Mouse (Mus musculus): ENCODE measurements around the gene Ccdc57. TPM values are rescaled to one million over a fixed set of nuclear protein-coding genes. Genes with fewer than 3 reads are reported as not detected.

Gene Ccdc57
- polyA plus RNA-seq, 1 experiment from 2014 or later = 5.6 TPM

- peak overlapping the region; percentile 83 for H3K4me2 ChIP-seq (replicated peaks; ENCODE audit: low read depth, low read length)
- H3K27ac ChIP-seq (ENCODE audit: low read length) = no peak overlapping the region
- H3K9ac ChIP-seq (replicated peaks; ENCODE audit: low read depth, low read length) = peak overlapping the region; percentile 39; the same call in 1 of the 2 replicates
- WGBS = 30% methylated on average over 10 of the region's 10 CpGs
- H3K27me3 ChIP-seq (ENCODE audit: control insufficient read depth, insufficient read depth, low read length) = no peaks in the 10 kb centered on the region
- H3K4me1 ChIP-seq (ENCODE audit: control insufficient read depth, insufficient read depth, low read length) = peaks cover 15% of the 10 kb centered on the region; the same call in 1 of the 2 replicates
- ATAC-seq (ENCODE audit: insufficient number of reproducible peaks, insufficient read depth, low FRiP score, low read depth) = no peak
- H3K4me3 ChIP-seq (ENCODE audit: low read depth, low read length) = peak overlapping the region; percentile 47
- no peaks in the 10 kb centered on the region for H3K9me3 ChIP-seq (ENCODE audit: control insufficient read depth, low read depth, low read length)
- H3K36me3 ChIP-seq (ENCODE audit: control insufficient read depth, insufficient read depth, low read length) = no peaks in the 10 kb centered on the region
Measured at GRCm38 (mm10) chr11:120949863-120950262, 17.2 kb upstream of the Ccdc57 start.

- ATAC-seq (ENCODE audit: insufficient number of reproducible peaks, insufficient read depth, low FRiP score, low read depth) = no peak; the same call in 1 of the 2 replicates
- Histone ChIP-seq H3K9me3 (ENCODE audit: control insufficient read depth, low read depth, low read length) (no peaks in the 10 kb centered on the region), H3K4me2 (replicated peaks; ENCODE audit: low read depth, low read length) (peak overlapping the region; percentile 83), H3K36me3 (ENCODE audit: control insufficient read depth, insufficient read depth, low read length) (no peaks in the 10 kb centered on the region), H3K27me3 (ENCODE audit: control insufficient read depth, insufficient read depth, low read length) (no peaks in the 10 kb centered on the region), H3K9ac (replicated peaks; ENCODE audit: low read depth, low read length) (peak overlapping the region; percentile 39), H3K4me3 (ENCODE audit: low read depth, low read length) (peak overlapping the region; percentile 47), H3K4me1 (ENCODE audit: control insufficient read depth, insufficient read depth, low read length) (peaks cover 15% of the 10 kb centered on the region; the same call in 1 of the 2 replicates), H3K27ac (ENCODE audit: low read length) (no peak overlapping the region)
- WGBS = 4% methylated on average over 61 of the region's 75 CpGs
Measured at GRCm38 (mm10) chr11:120948861-120949851, 16.5 kb upstream of the Ccdc57 start.

DNA sequence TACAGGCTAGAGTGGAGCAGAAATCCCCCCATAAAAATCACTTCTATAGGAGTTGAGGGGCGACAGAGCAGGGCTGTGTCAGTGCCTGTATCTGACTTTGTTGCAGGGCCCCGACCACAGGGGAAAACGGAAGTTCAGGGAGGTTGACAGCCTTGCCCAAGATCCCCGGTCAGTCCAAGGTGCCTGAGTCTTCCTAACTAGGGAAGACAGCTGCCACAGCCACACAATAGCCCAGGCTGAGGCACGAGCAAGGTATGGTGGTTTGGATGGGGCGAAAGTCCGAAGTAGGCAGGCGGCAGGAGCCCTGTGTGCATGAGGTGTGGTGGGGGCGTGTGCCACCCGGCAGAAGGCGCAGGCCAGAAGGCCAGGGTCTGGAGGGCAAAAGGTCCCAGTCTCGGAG, 15.7 kb upstream of the Ccdc57 start, which contains the start of gene Slc16a3:
TSS of gene Slc16a3 (plus strand) at position 153 of the 400 bp plus-strand sequence.
- ATAC-seq (ENCODE audit: insufficient number of reproducible peaks, insufficient read depth, low FRiP score, low read depth) = no peak
- Histone ChIP-seq H3K36me3 (ENCODE audit: control insufficient read depth, insufficient read depth, low read length) (no peaks in the 10 kb centered on the region), H3K27ac (ENCODE audit: low read length) (no peak within 1 kb of the TSS), H3K9me3 (ENCODE audit: control insufficient read depth, low read depth, low read length) (no peaks in the 10 kb centered on the region), H3K4me3 (ENCODE audit: low read depth, low read length) (peak within 1 kb of the TSS; percentile 47), H3K27me3 (ENCODE audit: control insufficient read depth, insufficient read depth, low read length) (no peaks in the 10 kb centered on the region), H3K4me1 (ENCODE audit: control insufficient read depth, insufficient read depth, low read length) (peaks cover 15% of the 10 kb centered on the region; the same call in 1 of the 2 replicates), H3K9ac (replicated peaks; ENCODE audit: low read depth, low read length) (peak within 1 kb of the TSS; percentile 39), H3K4me2 (replicated peaks; ENCODE audit: low read depth, low read length) (peak within 1 kb of the TSS; percentile 83)
- 24% methylated on average over 12 of the region's 12 CpGs for WGBS

- Histone ChIP-seq H3K27me3 (ENCODE audit: control insufficient read depth, insufficient read depth, low read length) (no peaks in the 10 kb centered on the region), H3K36me3 (ENCODE audit: control insufficient read depth, insufficient read depth, low read length) (no peaks in the 10 kb centered on the region), H3K9me3 (ENCODE audit: control insufficient read depth, low read depth, low read length) (no peaks in the 10 kb centered on the region), H3K4me3 (ENCODE audit: low read depth, low read length) (no peak overlapping the region), H3K4me1 (ENCODE audit: control insufficient read depth, insufficient read depth, low read length) (peaks cover 8% of the 10 kb centered on the region; the same call in 1 of the 2 replicates), H3K27ac (ENCODE audit: low read length) (no peak overlapping the region), H3K4me2 (replicated peaks; ENCODE audit: low read depth, low read length) (no peak overlapping the region), H3K9ac (replicated peaks; ENCODE audit: low read depth, low read length) (no peak overlapping the region)
- no peak for ATAC-seq (ENCODE audit: insufficient number of reproducible peaks, insufficient read depth, low FRiP score, low read depth)
- 88% methylated on average over 5 of the region's 5 CpGs for WGBS
Measured at GRCm38 (mm10) chr11:120945926-120946325, 13.3 kb upstream of the Ccdc57 start.

GRCm38 (mm10) chr11:120945266-120945665, 12.6 kb upstream of the Ccdc57 start:
- Histone ChIP-seq H3K9ac (replicated peaks; ENCODE audit: low read depth, low read length) (no peak overlapping the region), H3K4me2 (replicated peaks; ENCODE audit: low read depth, low read length) (no peak overlapping the region), H3K36me3 (ENCODE audit: control insufficient read depth, insufficient read depth, low read length) (no peaks in the 10 kb centered on the region), H3K4me1 (ENCODE audit: control insufficient read depth, insufficient read depth, low read length) (peaks cover 8% of the 10 kb centered on the region; the same call in 1 of the 2 replicates), H3K27me3 (ENCODE audit: control insufficient read depth, insufficient read depth, low read length) (no peaks in the 10 kb centered on the region), H3K9me3 (ENCODE audit: control insufficient read depth, low read depth, low read length) (no peaks in the 10 kb centered on the region), H3K27ac (ENCODE audit: low read length) (no peak overlapping the region), H3K4me3 (ENCODE audit: low read depth, low read length) (no peak overlapping the region)
- 79% methylated on average over 7 of the region's 7 CpGs for WGBS
- no peak for ATAC-seq (ENCODE audit: insufficient number of reproducible peaks, insufficient read depth, low FRiP score, low read depth)

- Histone ChIP-seq H3K4me1 (ENCODE audit: control insufficient read depth, insufficient read depth, low read length) (no peaks in the 10 kb centered on the region), H3K9ac (replicated peaks; ENCODE audit: low read depth, low read length) (no peak overlapping the region), H3K27ac (ENCODE audit: low read length) (no peak overlapping the region), H3K27me3 (ENCODE audit: control insufficient read depth, insufficient read depth, low read length) (no peaks in the 10 kb centered on the region), H3K36me3 (ENCODE audit: control insufficient read depth, insufficient read depth, low read length) (no peaks in the 10 kb centered on the region), H3K4me2 (replicated peaks; ENCODE audit: low read depth, low read length) (no peak overlapping the region), H3K4me3 (ENCODE audit: low read depth, low read length) (no peak overlapping the region), H3K9me3 (ENCODE audit: control insufficient read depth, low read depth, low read length) (no peaks in the 10 kb centered on the region)
- 84% methylated on average over 6 of the region's 6 CpGs for WGBS
- no peak for ATAC-seq (ENCODE audit: insufficient number of reproducible peaks, insufficient read depth, low FRiP score, low read depth)
Measured at GRCm38 (mm10) chr11:120940959-120941358, 8.3 kb upstream of the Ccdc57 start.

GRCm38 (mm10) chr11:120939712-120940341, 7.2 kb upstream of the Ccdc57 start:
- Histone ChIP-seq H3K4me3 (ENCODE audit: low read depth, low read length) (no peak overlapping the region), H3K27ac (ENCODE audit: low read length) (no peak overlapping the region), H3K27me3 (ENCODE audit: control insufficient read depth, insufficient read depth, low read length) (no peaks in the 10 kb centered on the region), H3K36me3 (ENCODE audit: control insufficient read depth, insufficient read depth, low read length) (no peaks in the 10 kb centered on the region), H3K9me3 (ENCODE audit: control insufficient read depth, low read depth, low read length) (no peaks in the 10 kb centered on the region), H3K9ac (replicated peaks; ENCODE audit: low read depth, low read length) (no peak overlapping the region), H3K4me1 (ENCODE audit: control insufficient read depth, insufficient read depth, low read length) (no peaks in the 10 kb centered on the region), H3K4me2 (replicated peaks; ENCODE audit: low read depth, low read length) (no peak overlapping the region)
- ATAC-seq (ENCODE audit: insufficient number of reproducible peaks, insufficient read depth, low FRiP score, low read depth) = no peak
- WGBS = 52% methylated on average over 6 of the region's 6 CpGs

DNA sequence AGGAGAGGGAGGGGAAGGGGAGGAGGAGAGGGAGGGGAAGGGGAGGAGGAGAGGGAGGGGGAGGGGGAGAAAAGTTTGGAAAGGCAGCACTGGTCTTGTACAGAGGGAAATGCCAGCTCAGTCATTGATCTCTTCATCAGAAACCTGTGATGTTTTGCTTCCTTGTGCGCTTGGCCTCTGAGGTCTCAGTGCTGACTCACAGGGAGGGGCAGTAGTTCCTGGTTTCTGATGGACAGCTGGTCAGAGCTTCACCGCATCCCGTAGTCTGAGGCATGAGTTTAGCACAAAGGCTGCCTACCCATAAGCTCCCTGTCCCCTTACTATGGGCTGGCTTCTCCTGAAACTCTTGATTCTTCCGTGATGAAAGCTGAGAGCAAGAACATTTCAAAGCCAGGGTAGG, 6.1 kb upstream of the Ccdc57 start:
- Histone ChIP-seq H3K4me3 (ENCODE audit: low read depth, low read length) (no peak overlapping the region), H3K9ac (replicated peaks; ENCODE audit: low read depth, low read length) (no peak overlapping the region), H3K4me1 (ENCODE audit: control insufficient read depth, insufficient read depth, low read length) (no peaks in the 10 kb centered on the region), H3K27me3 (ENCODE audit: control insufficient read depth, insufficient read depth, low read length) (no peaks in the 10 kb centered on the region), H3K4me2 (replicated peaks; ENCODE audit: low read depth, low read length) (no peak overlapping the region), H3K9me3 (ENCODE audit: control insufficient read depth, low read depth, low read length) (no peaks in the 10 kb centered on the region), H3K36me3 (ENCODE audit: control insufficient read depth, insufficient read depth, low read length) (no peaks in the 10 kb centered on the region), H3K27ac (ENCODE audit: low read length) (no peak overlapping the region)
- WGBS = 22% methylated on average over 4 of the region's 4 CpGs
- ATAC-seq (ENCODE audit: insufficient number of reproducible peaks, insufficient read depth, low FRiP score, low read depth) = peak; percentile 46; the same call in 1 of the 2 replicates
